Mouse (Mus musculus): Measurements from ENCODE around the gene Nxph4. TPM values are rescaled to one million over a fixed set of nuclear protein-coding genes. Genes with fewer than 3 reads are reported as not detected.

Nxph4 gene
- 3.0 and 3.9 TPM in 2 replicates for polyA plus RNA-seq (2015; fragmentation: Nextera tagmentation; extraction: Ambion mirVana)

- Histone ChIP-seq H3K4me3 (peak within 1 kb of the TSS; percentile 50), H3K4me1 (peaks cover 40% of the 10 kb centered on the region), H3K9ac (peak within 1 kb of the TSS; percentile 56), H3K4me2 (peak within 1 kb of the TSS; percentile 84), H3K27me3 (peaks cover 83% of the 10 kb centered on the region), H3K36me3 (peaks cover 12% of the 10 kb centered on the region), H3K27ac (no peak within 1 kb of the TSS), H3K9me3 (no peaks in the 10 kb centered on the region)
- ATAC-seq (ENCODE audit: insufficient number of reproducible peaks, insufficient read depth, low FRiP score, low TSS enrichment, low read depth): no peak
- WGBS: under 1% methylated on average over 76 of the region's 78 CpGs
Measured at GRCm38 (mm10) chr10:127534036-127534928, at the start of gene Nxph4. Gene Nxph4 (minus strand): TSS chr10:127534559.

DNA sequence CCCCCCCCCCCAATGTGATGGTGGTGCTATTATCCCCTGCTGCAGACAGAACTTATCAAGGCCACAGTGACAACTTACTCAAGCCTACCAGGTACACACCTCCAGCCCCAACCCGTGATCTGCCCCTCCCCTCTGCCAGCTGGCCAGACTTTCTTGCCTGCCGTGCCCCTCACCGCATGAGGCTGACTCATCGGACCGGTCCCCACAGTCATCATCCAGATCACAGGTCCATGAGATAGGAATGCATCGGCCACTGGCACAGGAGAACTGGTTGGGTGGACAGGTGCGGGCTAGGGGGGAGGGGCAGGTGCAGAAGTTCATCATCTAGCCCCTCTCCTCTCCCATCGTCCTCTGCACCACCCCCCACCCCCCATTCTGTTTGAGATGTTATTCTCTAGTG lies 49.3 kb upstream of the Nxph4 start:
- no peaks in the 10 kb centered on the region for H3K4me1 ChIP-seq
- H3K4me2 ChIP-seq: no peak overlapping the region
- H3K36me3 ChIP-seq: peaks cover 97% of the 10 kb centered on the region
- WGBS: 85% methylated on average over 8 of the region's 8 CpGs
- H3K27ac ChIP-seq: no peak overlapping the region
- no peaks in the 10 kb centered on the region for H3K9me3 ChIP-seq
- H3K9ac ChIP-seq: no peak overlapping the region
- ATAC-seq (ENCODE audit: insufficient number of reproducible peaks, insufficient read depth, low FRiP score, low TSS enrichment, low read depth): no peak
- H3K4me3 ChIP-seq: no peak overlapping the region
- H3K27me3 ChIP-seq: no peaks in the 10 kb centered on the region

DNA sequence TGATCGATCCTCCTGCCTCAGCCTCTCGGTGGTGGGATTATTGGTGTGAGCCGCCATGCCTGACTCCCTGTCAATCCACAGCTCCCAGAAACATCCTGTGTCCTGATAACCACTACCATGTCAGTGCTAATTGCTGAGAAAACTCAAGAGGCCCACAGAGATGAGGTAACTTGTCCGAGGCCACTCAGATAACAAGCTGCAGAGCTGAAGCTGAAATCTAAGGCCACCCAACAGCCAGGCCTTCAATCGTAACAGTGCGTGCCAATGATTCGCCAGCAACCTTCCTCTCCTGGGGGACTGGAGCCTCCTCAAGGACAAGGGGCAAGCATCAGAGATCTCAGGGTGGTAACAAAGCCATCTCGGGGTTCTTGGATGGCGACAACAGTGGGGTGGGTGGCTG lies 46.9 kb upstream of the Nxph4 start:
- H3K4me2 ChIP-seq: no peak overlapping the region
- H3K9ac ChIP-seq: no peak overlapping the region
- ATAC-seq (ENCODE audit: insufficient number of reproducible peaks, insufficient read depth, low FRiP score, low TSS enrichment, low read depth): no peak
- H3K27ac ChIP-seq: no peak overlapping the region
- H3K4me3 ChIP-seq: no peak overlapping the region
- no peaks in the 10 kb centered on the region for H3K27me3 ChIP-seq
- H3K9me3 ChIP-seq: no peaks in the 10 kb centered on the region
- WGBS: 90% methylated on average over 9 of the region's 9 CpGs
- no peaks in the 10 kb centered on the region for H3K4me1 ChIP-seq
- H3K36me3 ChIP-seq: peaks cover 99% of the 10 kb centered on the region

DNA sequence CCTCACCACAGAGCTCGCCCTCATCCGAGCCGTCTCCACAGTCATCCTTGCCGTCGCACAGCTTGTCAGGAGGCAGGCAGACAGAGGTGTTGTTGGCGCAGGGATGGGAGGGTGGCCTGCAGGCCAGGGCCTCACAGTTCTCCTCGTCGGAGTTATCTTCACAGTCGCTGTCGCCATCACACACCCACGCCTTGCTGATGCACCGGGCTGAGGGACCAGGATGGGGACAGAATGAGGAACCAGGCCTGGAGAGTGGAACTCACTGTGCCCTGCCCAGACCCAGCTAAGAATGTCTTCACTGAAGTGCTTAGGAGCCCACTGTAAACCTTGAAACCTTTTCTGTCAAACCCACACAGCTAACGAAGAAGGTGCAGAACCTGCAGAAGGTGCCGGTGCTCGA lies 43.6 kb upstream of the Nxph4 start:
- Histone ChIP-seq H3K4me2 (no peak overlapping the region), H3K9ac (0 out of 2 replicates have a peak overlapping the region, but pooled peaks have one; percentile 16), H3K27ac (no peak overlapping the region), H3K27me3 (no peaks in the 10 kb centered on the region), H3K36me3 (peaks cover 100% of the 10 kb centered on the region), H3K9me3 (no peaks in the 10 kb centered on the region), H3K4me3 (no peak overlapping the region), H3K4me1 (no peaks in the 10 kb centered on the region)
- ATAC-seq (ENCODE audit: insufficient number of reproducible peaks, insufficient read depth, low FRiP score, low TSS enrichment, low read depth): no peak
- WGBS: 91% methylated on average over 15 of the region's 15 CpGs

DNA sequence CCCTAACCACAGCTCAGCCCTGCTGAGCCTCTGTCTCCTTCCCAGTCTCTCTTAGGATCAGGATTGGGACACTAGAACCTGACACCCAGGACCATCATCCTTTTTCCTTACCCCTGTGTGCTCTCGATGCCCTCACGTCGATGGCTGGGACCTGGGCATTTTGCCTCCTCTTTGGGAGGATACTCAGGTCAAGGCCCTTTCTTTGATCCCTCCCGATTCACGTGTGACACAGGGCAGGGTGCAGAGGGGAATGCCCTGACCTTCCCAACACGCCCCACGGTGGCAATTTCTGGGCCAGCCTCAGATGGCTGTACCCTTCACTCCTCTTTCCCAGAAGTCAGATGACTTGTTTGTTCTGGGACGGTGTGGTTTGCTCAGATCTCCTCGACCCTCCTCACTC lies 42.8 kb upstream of the Nxph4 start:
- no peaks in the 10 kb centered on the region for H3K27me3 ChIP-seq
- no peaks in the 10 kb centered on the region for H3K9me3 ChIP-seq
- 82% methylated on average over 9 of the region's 9 CpGs for WGBS
- H3K4me3 ChIP-seq: no peak overlapping the region
- peaks cover 100% of the 10 kb centered on the region for H3K36me3 ChIP-seq
- H3K4me2 ChIP-seq: no peak overlapping the region
- ATAC-seq (ENCODE audit: insufficient number of reproducible peaks, insufficient read depth, low FRiP score, low TSS enrichment, low read depth): no peak
- no peaks in the 10 kb centered on the region for H3K4me1 ChIP-seq
- H3K9ac ChIP-seq: no peak overlapping the region
- no peak overlapping the region for H3K27ac ChIP-seq

DNA sequence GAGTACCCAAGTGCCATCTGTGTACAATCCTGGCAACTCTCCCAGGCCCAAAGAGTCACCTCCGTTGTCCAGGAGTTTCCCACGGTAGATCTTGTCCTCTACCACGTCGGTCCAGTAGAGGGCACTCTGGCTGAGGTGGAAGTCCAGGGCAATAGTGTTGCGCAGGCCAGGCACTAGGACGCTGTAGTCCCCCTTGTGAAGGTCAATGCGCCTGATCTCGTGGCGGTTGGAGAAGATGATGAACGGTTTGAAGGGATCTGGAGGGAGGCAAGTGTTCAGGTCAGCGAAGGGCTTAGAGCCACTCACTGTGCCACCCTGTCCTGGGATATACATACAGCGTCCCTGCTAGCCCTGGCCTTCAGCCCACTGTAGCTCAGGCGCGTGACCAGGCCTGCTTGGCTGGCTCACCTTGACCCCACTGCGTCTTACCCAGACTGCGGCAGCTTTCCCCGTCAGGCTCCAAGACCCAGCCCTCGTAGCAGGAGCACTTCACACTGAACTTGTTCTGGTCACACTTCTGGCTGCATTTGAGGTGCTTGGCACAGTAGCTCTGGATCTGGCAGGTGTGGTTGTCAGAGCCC lies 42.1 kb upstream of the Nxph4 start:
- Histone ChIP-seq H3K4me3 (no peak overlapping the region), H3K4me1 (no peaks in the 10 kb centered on the region), H3K27me3 (no peaks in the 10 kb centered on the region), H3K27ac (no peak overlapping the region), H3K4me2 (no peak overlapping the region), H3K36me3 (peaks cover 99% of the 10 kb centered on the region), H3K9me3 (no peaks in the 10 kb centered on the region), H3K9ac (no peak overlapping the region)
- no peak for ATAC-seq (ENCODE audit: insufficient number of reproducible peaks, insufficient read depth, low FRiP score, low TSS enrichment, low read depth)
- WGBS: 67% methylated on average over 18 of the region's 18 CpGs

DNA sequence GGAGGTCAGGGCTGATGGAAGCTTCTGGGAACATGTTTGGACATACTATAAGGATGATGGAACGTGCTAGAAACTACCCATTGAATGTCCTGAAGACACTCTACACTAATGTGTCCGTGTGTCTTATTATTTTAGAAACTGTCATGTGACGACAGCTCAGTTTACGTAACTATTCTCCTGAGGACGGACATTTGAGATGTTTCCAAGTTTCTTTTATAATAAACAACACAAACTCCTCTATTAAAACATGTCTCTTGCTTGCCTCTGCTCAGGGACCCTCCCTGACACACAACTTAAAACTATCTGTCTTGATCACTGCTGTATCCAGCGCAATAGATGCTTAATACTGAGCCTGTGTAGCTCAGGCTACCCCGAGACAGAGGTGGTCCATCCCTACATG lies 41.4 kb upstream of the Nxph4 start:
- Histone ChIP-seq H3K4me2 (no peak overlapping the region), H3K9ac (no peak overlapping the region), H3K27ac (no peak overlapping the region), H3K27me3 (no peaks in the 10 kb centered on the region), H3K36me3 (peaks cover 99% of the 10 kb centered on the region), H3K9me3 (no peaks in the 10 kb centered on the region), H3K4me1 (no peaks in the 10 kb centered on the region), H3K4me3 (no peak overlapping the region)
- no peak for ATAC-seq (ENCODE audit: insufficient number of reproducible peaks, insufficient read depth, low FRiP score, low TSS enrichment, low read depth)
- WGBS: 81% methylated on average over 7 of the region's 7 CpGs

GRCm38 (mm10) chr10:127572281-127572680 lies 37.9 kb upstream of the Nxph4 start:
- H3K27ac ChIP-seq: no peak overlapping the region
- H3K9ac ChIP-seq: no peak overlapping the region
- no peaks in the 10 kb centered on the region for H3K9me3 ChIP-seq
- no peak overlapping the region for H3K4me3 ChIP-seq
- H3K36me3 ChIP-seq: peaks cover 92% of the 10 kb centered on the region
- 0 out of 2 replicates have a peak, but pooled peaks cover 3% of the 10 kb centered on the region for H3K4me1 ChIP-seq
- no peak for ATAC-seq (ENCODE audit: insufficient number of reproducible peaks, insufficient read depth, low FRiP score, low TSS enrichment, low read depth)
- H3K27me3 ChIP-seq: no peaks in the 10 kb centered on the region
- no peak overlapping the region for H3K4me2 ChIP-seq
- 94% methylated on average over 5 of the region's 5 CpGs for WGBS

DNA sequence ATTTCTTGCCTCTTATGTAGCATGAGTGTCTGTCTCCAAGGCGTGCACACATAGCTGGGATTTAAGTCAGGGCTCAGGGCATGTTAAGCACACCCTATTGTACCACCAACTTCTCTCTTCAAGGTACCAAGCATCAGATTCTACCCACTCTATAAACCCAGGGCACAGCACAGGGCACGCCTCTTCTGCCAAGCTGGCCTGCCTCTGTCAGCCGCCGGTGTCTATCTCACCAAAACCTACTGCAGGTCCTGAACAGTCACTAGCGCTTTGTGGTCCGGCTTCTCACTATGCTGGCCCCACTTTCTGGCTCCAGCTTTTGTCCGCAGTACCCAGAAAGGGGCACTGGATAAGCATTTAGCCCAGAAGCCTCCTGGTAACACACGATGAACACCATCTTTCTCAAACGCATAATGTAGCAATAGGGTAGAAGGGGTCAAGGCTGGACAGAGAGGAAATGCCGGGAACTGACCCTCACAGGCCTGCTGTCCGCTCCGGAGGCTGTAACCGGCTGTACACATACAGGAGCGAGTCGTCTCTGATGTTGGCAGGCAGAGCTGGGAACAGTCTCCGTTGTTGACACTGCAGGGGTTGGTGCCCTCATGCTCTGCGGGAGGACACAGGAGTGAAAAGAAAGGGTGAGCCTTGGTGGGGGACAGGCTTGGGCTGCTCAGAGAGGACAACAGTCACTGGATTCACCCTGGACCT lies 36.7 kb upstream of the Nxph4 start:
- Histone ChIP-seq H3K27ac (no peak overlapping the region), H3K27me3 (no peaks in the 10 kb centered on the region), H3K4me3 (no peak overlapping the region), H3K4me1 (0 out of 2 replicates have a peak, but pooled peaks cover 3% of the 10 kb centered on the region), H3K9ac (no peak overlapping the region), H3K9me3 (no peaks in the 10 kb centered on the region), H3K4me2 (no peak overlapping the region), H3K36me3 (peaks cover 92% of the 10 kb centered on the region)
- ATAC-seq (ENCODE audit: insufficient number of reproducible peaks, insufficient read depth, low FRiP score, low TSS enrichment, low read depth): no peak
- WGBS: 89% methylated on average over 17 of the region's 17 CpGs

DNA sequence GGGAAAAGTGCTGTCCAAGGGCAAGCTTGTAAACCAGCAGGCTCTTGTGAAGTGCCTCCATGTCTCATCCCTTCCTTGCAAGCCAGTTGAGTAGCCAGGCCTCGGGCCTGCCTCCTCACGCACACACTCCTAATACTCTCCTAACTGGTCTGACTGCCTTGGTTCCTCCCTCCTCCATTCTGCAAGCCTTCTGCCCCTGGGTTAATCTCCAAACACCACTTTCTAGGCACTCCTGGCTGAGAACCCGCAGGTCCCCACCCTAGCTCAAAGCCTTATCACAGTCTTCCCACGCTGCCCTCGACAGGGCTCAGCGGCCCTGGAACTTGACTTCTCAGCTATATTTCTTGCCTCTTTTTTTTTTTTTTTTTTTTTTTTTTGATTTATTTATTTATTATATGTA lies 36.0 kb upstream of the Nxph4 start:
- ATAC-seq (ENCODE audit: insufficient number of reproducible peaks, insufficient read depth, low FRiP score, low TSS enrichment, low read depth): no peak
- Histone ChIP-seq H3K27ac (0 out of 2 replicates have a peak overlapping the region, but pooled peaks have one; percentile 44), H3K36me3 (peaks cover 90% of the 10 kb centered on the region)

GRCm38 (mm10) chr10:127569450-127569849 lies 35.1 kb upstream of the Nxph4 start:
- H3K27ac ChIP-seq: 0 out of 2 replicates have a peak overlapping the region, but pooled peaks have one; percentile 28

More for the DNA sequence above, 36.0 kb upstream of the Nxph4 start:
- Histone ChIP-seq H3K27me3 (no peaks in the 10 kb centered on the region), H3K4me3 (no peak overlapping the region), H3K9me3 (no peaks in the 10 kb centered on the region), H3K4me2 (no peak overlapping the region), H3K9ac (no peak overlapping the region), H3K4me1 (0 out of 2 replicates have a peak, but pooled peaks cover 3% of the 10 kb centered on the region)
- WGBS: 73% methylated on average over 6 of the region's 6 CpGs

More at GRCm38 (mm10) chr10:127569450-127569849, 35.1 kb upstream of the Nxph4 start:
- no peaks in the 10 kb centered on the region for H3K9me3 ChIP-seq
- no peak overlapping the region for H3K4me3 ChIP-seq
- H3K9ac ChIP-seq: no peak overlapping the region
- H3K4me1 ChIP-seq: 0 out of 2 replicates have a peak, but pooled peaks cover 3% of the 10 kb centered on the region
- H3K27me3 ChIP-seq: no peaks in the 10 kb centered on the region
- peaks cover 84% of the 10 kb centered on the region for H3K36me3 ChIP-seq
- 29% methylated on average over 3 of the region's 3 CpGs for WGBS
- no peak for ATAC-seq (ENCODE audit: insufficient number of reproducible peaks, insufficient read depth, low FRiP score, low TSS enrichment, low read depth)
- no peak overlapping the region for H3K4me2 ChIP-seq
